Mouse (Mus musculus): ENCODE measurements around the gene Reep6. TPM values are rescaled to one million over a fixed set of nuclear protein-coding genes. Genes with fewer than 3 reads are reported as not detected.
"Not testable (repeated sequence)": the region's sequence is repeated elsewhere in the genome, so short reads cannot be mapped to it uniquely, and the experiment has no call there.

The Reep6 gene
- polyA plus RNA-seq, 1 experiment, result 23.7 TPM

- H3K4me3 ChIP-seq (replicated peaks; ENCODE audit: extremely low read depth, low read depth, low read length), result peak overlapping the region; percentile 25
- no peak for DNase-seq
These were observed 14.4 kb downstream of the Reep6 start for GRCm38 (mm10) chr10:80344131-80344661.

GRCm38 (mm10) chr10:80345122-80345521, 15.4 kb downstream of the Reep6 start:
- peak; percentile 56 for DNase-seq
- Histone ChIP-seq H3K4me1 (ENCODE audit: control insufficient read depth, insufficient read depth, low read length) (peaks cover 36% of the 10 kb centered on the region), H3K4me3 (replicated peaks; ENCODE audit: extremely low read depth, low read depth, low read length) (peak overlapping the region; percentile 31)
- 7% methylated on average over 16 of the region's 16 CpGs for WGBS
- no peak for TF ChIP-seq POLR2A (IDR thresholded peaks at IDR 0.05; ENCODE audit: borderline replicate concordance, extremely low read depth, low read depth, low read length)
- no peak for TF ChIP-seq CTCF (IDR thresholded peaks at IDR 0.05; ENCODE audit: insufficient read depth, low read length)

More at GRCm38 (mm10) chr10:80344131-80344661, 14.4 kb downstream of the Reep6 start:
- peak; percentile 40; the same call in 1 of the 2 replicates for TF ChIP-seq POLR2A (IDR thresholded peaks at IDR 0.05; ENCODE audit: borderline replicate concordance, extremely low read depth, low read depth, low read length)
- no peak for TF ChIP-seq CTCF (IDR thresholded peaks at IDR 0.05; ENCODE audit: insufficient read depth, low read length)
- peaks cover 38% of the 10 kb centered on the region for H3K4me1 ChIP-seq (ENCODE audit: control insufficient read depth, insufficient read depth, low read length)
- whole genome bisulfite sequencing, result 16% methylated on average over 9 of the region's 9 CpGs

- WGBS, result 77% methylated on average over 6 of the region's 6 CpGs
- not testable (repeated sequence) for H3K4me3 ChIP-seq (replicated peaks; ENCODE audit: extremely low read depth, low read depth, low read length); DNase-seq
- H3K4me1 ChIP-seq (ENCODE audit: control insufficient read depth, insufficient read depth, low read length), result peaks cover 36% of the 10 kb centered on the region
These were observed 16.2 kb downstream of the Reep6 start for GRCm38 (mm10) chr10:80345929-80346328.

GRCm38 (mm10) chr10:80347514-80347967, 17.8 kb downstream of the Reep6 start:
- no peak for TF ChIP-seq CTCF (IDR thresholded peaks at IDR 0.05; ENCODE audit: insufficient read depth, low read length)
- H3K4me3 ChIP-seq (replicated peaks; ENCODE audit: extremely low read depth, low read depth, low read length), result peak overlapping the region; percentile 85
- no peak for DNase-seq
- peaks cover 30% of the 10 kb centered on the region for H3K4me1 ChIP-seq (ENCODE audit: control insufficient read depth, insufficient read depth, low read length)
- WGBS, result 8% methylated on average over 17 of the region's 17 CpGs

GRCm38 (mm10) chr10:80348244-80348781, 18.6 kb downstream of the Reep6 start, which contains the start of gene Adamtsl5:
Gene Adamtsl5, minus strand, starts transcription at chr10:80348412.
- WGBS, result 1% methylated on average over 42 of the region's 42 CpGs
- H3K4me1 ChIP-seq (ENCODE audit: control insufficient read depth, insufficient read depth, low read length), result peaks cover 26% of the 10 kb centered on the region
- H3K4me3 ChIP-seq (replicated peaks; ENCODE audit: extremely low read depth, low read depth, low read length), result peak within 1 kb of the TSS; percentile 85
- DNase-seq, result no peak
- TF ChIP-seq CTCF (IDR thresholded peaks at IDR 0.05; ENCODE audit: insufficient read depth, low read length) (peak; percentile 44), POLR2A (IDR thresholded peaks at IDR 0.05; ENCODE audit: borderline replicate concordance, extremely low read depth, low read depth, low read length) (peak; percentile 54; the same call in 1 of the 2 replicates)

GRCm38 (mm10) chr10:80348981-80349380, 19.2 kb downstream of the Reep6 start:
- Histone ChIP-seq H3K4me3 (replicated peaks; ENCODE audit: extremely low read depth, low read depth, low read length) (no peak overlapping the region), H3K4me1 (ENCODE audit: control insufficient read depth, insufficient read depth, low read length) (peaks cover 22% of the 10 kb centered on the region)
- TF ChIP-seq CTCF (IDR thresholded peaks at IDR 0.05; ENCODE audit: insufficient read depth, low read length) (no peak), POLR2A (IDR thresholded peaks at IDR 0.05; ENCODE audit: borderline replicate concordance, extremely low read depth, low read depth, low read length) (no peak)
- WGBS, result 25% methylated on average over 26 of the region's 26 CpGs
- no peak for DNase-seq

GRCm38 (mm10) chr10:80350292-80350691, 20.5 kb downstream of the Reep6 start:
- peak; percentile 92 for DNase-seq
- Histone ChIP-seq H3K4me1 (ENCODE audit: control insufficient read depth, insufficient read depth, low read length) (peaks cover 14% of the 10 kb centered on the region), H3K4me3 (replicated peaks; ENCODE audit: extremely low read depth, low read depth, low read length) (no peak overlapping the region)
- WGBS, result 4% methylated on average over 7 of the region's 7 CpGs
- TF ChIP-seq CTCF (IDR thresholded peaks at IDR 0.05; ENCODE audit: insufficient read depth, low read length) (peak; percentile 98), POLR2A (IDR thresholded peaks at IDR 0.05; ENCODE audit: borderline replicate concordance, extremely low read depth, low read depth, low read length) (no peak)

- H3K4me1 ChIP-seq (ENCODE audit: control insufficient read depth, insufficient read depth, low read length), result peaks cover 12% of the 10 kb centered on the region; the same call in 1 of the 2 replicates
- WGBS, result 27% methylated on average over 11 of the region's 11 CpGs
- no peak overlapping the region for H3K4me3 ChIP-seq (replicated peaks; ENCODE audit: extremely low read depth, low read depth, low read length)
- no peak for DNase-seq
- TF ChIP-seq POLR2A (IDR thresholded peaks at IDR 0.05; ENCODE audit: borderline replicate concordance, extremely low read depth, low read depth, low read length) (no peak), CTCF (IDR thresholded peaks at IDR 0.05; ENCODE audit: insufficient read depth, low read length) (no peak)
These were observed 22.1 kb downstream of the Reep6 start for GRCm38 (mm10) chr10:80351896-80352295.

GRCm38 (mm10) chr10:80352727-80353126, 23.0 kb downstream of the Reep6 start:
- WGBS, result 44% methylated on average over 8 of the region's 8 CpGs
- TF ChIP-seq POLR2A (IDR thresholded peaks at IDR 0.05; ENCODE audit: borderline replicate concordance, extremely low read depth, low read depth, low read length) (no peak), CTCF (IDR thresholded peaks at IDR 0.05; ENCODE audit: insufficient read depth, low read length) (no peak)
- H3K4me3 ChIP-seq (replicated peaks; ENCODE audit: extremely low read depth, low read depth, low read length), result no peak overlapping the region
- peaks cover 7% of the 10 kb centered on the region; the same call in 1 of the 2 replicates for H3K4me1 ChIP-seq (ENCODE audit: control insufficient read depth, insufficient read depth, low read length)
- DNase-seq, result no peak

- 16% methylated on average over 9 of the region's 9 CpGs for WGBS
- DNase-seq, result no peak
- Histone ChIP-seq H3K4me1 (ENCODE audit: control insufficient read depth, insufficient read depth, low read length) (0 out of 2 replicates have a peak, but pooled peaks cover 3% of the 10 kb centered on the region), H3K4me3 (replicated peaks; ENCODE audit: extremely low read depth, low read depth, low read length) (no peak overlapping the region)
- TF ChIP-seq POLR2A (IDR thresholded peaks at IDR 0.05; ENCODE audit: borderline replicate concordance, extremely low read depth, low read depth, low read length), result no peak
- no peak for TF ChIP-seq CTCF (IDR thresholded peaks at IDR 0.05; ENCODE audit: insufficient read depth, low read length)
These were observed 25.7 kb downstream of the Reep6 start for GRCm38 (mm10) chr10:80355431-80355830.

Data from lung, adult 2 months (tissue).